Mouse (Mus musculus) inflammation-experienced regulatory T-cells, adult 6 months (primary cell): Measurements from ENCODE around the gene Aldh3b3. TPM values are rescaled to one million over a fixed set of nuclear protein-coding genes. Genes with fewer than 3 reads are reported as not detected.
A peak's percentile ranks its signal among the peaks of the same experiment; 100 is the strongest.

ENCODE experiments used
- ATAC-seq: one replicate; pipeline ENCODE4 v1.8.0; 2017
- polyA plus RNA-seq, 3 experiments: library from polyadenylated mRNA; unstranded; fragments of 100-300 nt; shearing (Covaris generic); gene quantifications; one replicate each; pipeline ENCODE4 v1.2.1; 2017

The Aldh3b3 gene
- polyA plus RNA-seq, result not detected

DNA sequence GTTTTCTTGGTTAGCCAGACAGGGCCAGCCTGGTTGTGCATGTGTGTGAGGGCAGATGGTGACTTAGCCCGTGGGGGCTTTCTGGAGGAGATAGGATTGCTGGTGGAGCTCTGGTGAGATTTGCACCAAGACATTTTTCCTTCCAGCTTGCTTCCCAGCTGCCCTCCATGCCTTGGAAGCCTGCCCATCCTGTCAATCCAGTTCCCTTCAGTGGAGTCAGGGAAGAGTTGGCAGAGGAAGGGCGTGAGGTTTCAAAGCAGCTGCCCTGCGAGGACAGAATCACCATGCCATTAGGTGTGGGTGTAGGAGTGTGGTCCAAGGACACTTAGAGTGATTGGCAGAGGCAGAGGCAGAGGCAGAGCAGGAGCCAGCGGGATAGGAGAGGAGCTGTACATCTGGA, at the start of gene Aldh3b3:
TSS of gene Aldh3b3 (plus strand) at position 176 of the 400 bp plus-strand sequence.
- ATAC-seq, result no peak

DNA sequence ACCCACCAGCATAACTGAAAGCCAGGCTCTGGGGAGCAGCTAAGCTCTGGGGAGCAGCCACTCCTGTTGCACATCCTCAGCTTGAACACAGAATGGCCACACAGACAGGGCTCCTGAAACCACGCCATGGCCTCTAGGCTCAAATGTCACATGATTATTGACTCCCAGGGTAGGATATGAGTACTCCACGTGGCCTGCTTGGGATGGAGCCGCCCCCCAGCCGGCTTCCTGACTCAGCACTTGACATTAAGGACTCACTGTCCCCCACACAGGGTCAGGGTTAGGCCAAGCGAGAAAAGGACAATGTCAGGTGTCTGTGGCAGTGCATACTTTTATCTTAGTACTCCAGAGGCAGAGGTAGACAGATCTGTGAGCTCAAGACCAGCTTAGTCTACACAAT, 48.2 kb upstream of the Aldh3b3 start:
- ATAC-seq, result no peak

DNA sequence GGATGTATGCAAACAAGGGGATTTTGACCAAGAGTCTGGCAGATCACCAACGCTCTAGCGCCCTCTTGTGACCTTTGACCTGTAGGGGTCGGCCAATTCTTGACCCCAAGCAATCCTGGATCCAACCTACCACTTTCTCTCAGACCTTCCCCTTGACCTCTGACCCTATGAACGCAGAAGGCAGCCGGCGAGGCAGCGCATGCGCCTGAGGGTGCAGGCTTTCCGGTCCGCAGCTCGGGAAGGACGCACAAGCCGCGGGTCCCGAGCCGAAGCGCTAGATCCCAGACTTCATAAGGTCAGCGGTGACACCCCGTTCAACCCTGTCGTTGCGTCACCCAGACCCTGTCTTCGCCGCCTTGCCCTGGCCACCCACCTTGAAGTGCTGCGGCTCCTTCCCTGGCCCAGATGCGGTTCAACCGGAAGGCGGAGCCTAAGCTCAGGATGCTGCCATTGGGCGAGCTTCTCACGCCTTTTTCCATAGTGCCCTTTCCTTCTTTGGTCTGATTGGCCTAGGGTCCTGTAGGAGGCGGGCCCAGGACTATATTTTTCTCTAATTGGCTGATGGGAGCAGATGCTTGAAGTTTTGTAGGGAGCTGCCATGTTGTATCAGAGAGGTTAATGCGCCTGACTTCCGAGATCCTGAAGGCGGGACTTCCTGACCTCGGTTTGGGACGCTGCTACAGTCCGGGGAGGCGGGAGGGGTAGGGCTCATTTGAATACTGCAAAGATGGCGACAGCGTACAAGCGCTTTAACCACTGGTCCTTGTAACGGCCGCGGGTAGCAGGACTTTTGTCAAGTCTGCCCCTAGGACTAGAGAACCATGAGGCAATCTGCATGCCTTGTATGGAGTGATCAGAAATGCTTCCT, 45.9 kb upstream of the Aldh3b3 start, which contains the start of gene Ndufs8:
TSS of gene Ndufs8 (minus strand) at position 438 of the 868 bp plus-strand sequence.
- peak; percentile 99 for ATAC-seq

DNA sequence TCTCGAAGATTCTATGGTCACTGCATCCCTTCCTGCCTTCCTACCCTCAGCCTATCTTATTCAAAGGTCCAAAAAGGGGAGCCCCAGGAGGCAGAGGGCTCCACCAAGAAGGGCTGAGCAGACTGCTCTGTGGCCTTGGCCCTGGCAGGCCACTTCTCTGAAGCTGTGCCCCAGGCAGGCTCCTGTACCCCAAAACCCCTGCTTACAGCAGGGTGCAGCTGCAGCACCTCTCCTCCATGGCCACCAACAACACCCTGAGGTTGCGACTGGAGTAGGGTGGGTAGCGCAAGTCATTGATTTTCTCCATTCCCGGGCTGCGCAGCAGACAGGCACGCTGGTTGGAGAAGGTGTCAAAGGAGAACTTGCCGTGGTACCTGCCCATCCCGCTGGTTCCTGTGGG, 44.8 kb upstream of the Aldh3b3 start:
- no peak for ATAC-seq

DNA sequence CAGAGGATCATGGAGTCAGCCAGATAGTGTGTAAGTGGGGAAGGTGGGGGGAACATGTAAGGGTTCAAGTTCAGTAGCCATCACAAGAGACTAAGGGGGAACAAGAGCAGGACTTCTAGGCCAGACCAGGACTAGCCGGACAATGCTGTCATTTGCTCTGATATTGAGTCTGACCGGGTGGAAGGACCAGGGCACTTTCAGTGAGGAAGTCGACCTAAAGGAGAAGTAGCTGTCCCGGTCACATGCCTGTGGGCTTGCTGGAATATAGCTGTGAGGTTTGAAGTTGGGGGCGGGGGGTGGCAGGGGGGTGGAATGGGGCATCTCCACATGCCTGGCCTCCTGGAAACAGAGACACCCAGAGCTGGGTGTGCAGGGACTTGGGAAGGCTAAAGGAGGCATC, 43.9 kb upstream of the Aldh3b3 start:
- ATAC-seq, result no peak

DNA sequence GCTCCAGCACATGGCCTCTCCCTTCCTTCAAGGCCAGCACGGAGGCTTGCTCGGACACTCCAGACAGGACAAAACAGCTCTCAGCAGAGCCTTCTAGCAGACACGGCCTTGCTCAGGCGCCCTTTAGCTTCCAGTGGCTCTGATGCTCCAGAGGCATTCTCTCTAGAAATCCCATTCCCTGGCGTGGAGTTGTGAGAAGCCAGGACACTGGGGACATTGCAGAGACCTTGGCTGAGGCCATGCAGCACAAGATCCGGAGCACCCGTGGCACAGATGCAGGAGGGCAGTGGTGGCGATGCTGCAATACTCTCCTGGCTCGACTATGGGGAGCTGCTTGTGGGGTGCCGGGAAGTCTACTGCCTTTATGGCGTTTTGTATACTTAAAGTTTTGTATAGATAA, 41.7 kb upstream of the Aldh3b3 start:
- no peak for ATAC-seq

DNA sequence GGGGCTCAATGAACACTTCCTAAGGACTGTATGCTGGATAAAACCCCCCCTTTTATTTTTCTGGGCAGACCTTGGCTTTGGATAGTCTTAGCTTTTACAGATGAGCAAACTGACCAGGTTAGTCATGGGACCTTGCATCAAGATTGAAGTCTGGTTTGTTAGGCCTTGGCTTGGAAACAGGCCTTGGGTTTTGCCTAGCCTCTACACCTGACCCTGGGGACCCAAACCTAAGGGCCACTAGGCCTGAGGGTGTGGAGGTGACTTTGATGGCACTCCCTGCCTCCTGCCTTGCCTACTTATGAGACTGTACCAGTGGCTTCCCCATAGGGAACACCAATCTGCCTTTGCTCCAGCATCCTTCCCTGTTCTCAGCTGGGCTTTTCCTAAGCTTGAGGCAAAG, 38.5 kb upstream of the Aldh3b3 start:
- ATAC-seq, result no peak

DNA sequence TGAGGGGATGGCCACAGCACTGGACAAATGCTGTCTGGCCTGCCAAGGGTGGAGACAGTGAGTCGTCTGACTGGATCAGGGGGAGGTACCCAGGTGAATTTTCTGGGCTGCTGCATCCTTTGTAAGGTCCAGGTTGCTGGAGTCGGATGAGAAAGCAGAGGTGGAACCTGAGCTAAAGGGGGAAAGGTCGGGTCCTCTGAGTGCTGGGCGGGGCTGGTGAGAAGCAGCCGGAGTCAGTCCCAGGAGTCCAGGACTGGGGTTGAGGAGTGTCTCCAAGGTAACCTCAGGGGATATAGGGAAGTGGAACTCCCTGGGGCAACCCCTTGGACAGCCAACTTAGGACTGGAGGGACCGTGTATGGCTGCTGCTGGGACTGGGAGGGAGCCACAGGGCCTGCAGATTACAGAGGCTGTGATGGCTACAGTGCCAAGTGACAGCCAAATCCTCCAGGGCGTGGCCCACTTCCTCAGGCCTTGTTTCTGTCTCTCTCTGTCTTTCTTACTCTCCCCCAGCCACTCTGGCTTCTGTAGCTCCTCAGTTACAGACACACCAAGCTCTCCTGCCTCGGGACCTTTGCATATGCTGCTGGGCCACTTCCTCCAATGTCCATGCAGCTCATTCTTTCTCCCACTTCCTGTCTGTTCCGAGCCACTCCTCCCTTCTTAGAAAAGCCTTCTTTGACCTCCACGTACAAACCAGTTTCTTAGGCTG, 35.6 kb upstream of the Aldh3b3 start:
- ATAC-seq, result no peak

DNA sequence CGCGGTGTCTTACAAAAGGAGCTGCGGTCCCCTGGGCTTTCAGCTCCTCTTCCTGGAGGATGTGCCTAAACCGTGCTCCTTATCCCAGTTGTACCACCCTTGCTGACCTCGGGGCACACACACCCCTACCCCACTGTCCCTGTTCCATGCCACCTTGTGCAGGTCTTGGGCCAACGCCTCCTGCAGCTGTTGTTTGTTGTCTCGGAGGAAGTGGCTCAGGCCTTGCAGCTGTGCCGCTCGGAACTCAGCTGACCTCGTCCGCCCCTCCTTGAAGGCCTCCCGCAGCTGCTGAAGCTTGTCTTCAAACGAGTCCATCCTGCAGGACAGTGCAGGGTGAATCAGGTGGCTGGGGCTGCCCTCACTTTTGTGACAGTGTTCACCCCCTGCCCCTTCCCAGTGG, 34.9 kb upstream of the Aldh3b3 start:
- no peak for ATAC-seq

DNA sequence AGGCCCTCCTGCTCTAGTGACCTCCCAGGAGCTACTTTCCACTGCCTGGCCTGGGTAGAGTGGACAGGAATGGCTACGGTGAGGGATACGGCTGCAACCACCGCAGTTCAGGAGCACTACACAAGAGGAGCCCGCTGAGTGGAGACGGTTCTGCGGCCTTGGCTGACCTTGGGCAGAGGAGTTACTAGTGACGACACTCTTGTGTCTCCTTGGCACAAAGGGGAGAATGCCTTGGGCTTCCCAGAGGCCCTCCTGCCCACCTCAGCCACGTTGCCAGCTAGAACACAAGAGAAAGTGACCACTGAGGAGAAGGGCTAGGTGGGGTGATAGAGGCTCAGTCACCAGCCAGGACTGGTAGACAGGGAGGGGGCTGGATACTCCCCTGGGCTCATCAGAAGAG, 34.3 kb upstream of the Aldh3b3 start:
- ATAC-seq, result no peak

DNA sequence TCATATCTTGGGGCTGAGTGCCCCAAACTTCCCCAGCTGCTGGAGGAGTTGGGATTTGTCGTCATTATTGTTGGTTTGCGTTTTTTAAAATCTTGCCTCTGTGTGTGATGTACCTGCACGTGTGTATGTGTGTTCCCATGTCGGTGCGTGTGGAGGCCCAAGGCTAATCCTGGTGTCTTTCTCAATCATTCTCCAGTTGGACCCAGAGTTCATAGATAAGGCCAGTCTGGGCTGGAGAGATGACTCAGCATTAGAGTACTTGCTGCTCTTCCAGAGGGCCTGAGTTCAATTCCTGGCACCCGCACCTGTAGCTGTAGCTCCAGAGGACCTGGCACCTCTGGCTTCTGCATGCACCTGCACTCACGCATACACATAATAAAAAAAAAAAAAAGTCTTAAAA, 33.6 kb upstream of the Aldh3b3 start:
- ATAC-seq, result no peak

DNA sequence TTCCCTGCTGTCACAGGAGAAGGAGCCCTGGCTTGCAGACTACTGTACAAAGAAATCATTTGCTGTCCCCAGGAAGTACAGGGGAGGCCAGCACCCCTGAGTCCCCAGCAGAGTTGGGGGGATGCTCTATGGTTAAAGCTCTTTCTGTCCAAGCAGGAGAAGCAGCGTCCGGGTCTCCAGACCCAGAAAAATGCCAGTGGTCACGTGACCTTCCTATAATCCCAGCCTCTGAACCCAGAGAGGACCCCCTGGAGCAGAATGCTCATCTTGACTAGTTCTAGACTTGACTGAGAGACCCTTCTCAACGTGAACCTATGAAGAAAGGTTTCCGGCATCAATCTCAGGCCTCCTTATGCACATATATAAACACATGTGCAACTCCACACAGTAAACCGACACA, 32.6 kb upstream of the Aldh3b3 start:
- no peak for ATAC-seq

DNA sequence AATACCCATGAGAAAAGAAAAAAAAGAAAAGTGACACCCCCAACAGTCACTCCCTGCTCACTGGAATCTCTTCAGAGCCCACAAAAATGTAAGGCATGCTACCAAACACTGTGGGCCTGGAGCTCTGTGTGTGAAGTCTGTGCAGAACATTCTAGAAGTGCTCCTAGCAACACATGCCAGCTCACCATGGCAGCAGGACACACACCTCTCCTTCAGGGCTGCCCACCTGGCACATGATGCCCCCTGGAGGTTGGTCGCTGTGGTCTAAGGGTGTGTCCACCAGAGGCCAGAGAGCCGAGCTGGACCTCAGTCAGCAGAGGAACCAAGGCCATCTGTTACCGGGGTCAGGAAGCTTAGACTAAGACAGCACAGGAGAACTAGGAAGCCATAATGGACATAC, 32.2 kb upstream of the Aldh3b3 start:
- no peak for ATAC-seq

DNA sequence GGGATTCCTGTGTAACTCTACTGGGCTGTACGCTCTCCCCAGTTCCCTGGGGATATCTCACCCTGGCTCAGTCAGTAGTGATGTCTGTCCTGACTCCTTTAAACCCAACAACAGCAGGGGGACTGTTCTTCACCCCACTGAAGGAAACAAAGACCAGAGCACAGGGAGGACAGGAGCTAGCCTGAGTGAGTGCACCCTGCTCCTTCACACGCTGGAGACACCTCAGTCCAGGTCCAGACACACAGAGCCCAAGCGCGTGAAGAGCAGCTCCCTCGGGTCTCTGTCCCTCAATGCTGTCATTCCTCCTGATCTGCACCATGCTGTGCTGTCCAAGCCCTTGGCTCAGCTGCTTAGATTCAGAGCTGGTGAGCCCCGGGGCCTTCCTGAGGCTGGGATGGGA, 31.8 kb upstream of the Aldh3b3 start:
- no peak for ATAC-seq

DNA sequence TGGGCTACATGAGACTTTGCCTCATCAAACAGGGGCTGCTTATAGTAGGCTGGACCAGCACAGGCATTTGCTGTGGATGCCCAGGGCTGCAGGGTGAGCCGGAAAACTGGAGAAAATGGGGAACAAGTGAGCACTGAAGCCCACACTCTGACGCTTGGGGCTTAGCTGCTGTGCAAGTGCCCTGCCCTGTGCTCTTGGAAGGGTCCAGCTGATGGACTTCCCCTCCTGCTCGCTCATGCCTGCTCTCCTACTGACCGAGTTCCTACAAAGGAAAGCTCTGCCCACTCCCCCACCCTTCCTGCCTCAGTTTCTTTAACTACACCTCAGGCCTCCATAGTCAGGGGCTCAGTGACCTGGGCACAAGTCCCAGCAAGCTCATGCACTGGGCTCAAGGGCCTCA, 30.5 kb upstream of the Aldh3b3 start:
- ATAC-seq, result no peak

DNA sequence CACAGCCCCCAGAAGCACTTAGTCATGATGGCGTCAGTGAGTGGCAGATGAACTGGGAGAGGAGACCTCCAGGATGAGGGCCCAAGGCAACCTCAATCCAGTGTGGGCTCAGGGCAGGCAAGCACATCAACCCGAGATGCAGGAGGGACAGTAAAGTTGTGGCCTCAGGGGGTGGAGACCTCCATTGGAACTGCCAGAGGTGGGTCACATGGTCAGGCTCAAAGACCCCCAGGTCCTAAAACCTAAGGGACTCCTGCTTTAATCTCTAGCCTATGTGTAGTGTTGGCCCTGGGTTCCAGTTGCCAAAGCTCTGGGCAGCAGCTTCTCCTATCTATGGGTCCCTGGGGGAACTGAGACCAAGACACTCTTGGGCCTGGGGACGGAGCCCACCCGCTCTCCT, 29.7 kb upstream of the Aldh3b3 start:
- no peak for ATAC-seq

DNA sequence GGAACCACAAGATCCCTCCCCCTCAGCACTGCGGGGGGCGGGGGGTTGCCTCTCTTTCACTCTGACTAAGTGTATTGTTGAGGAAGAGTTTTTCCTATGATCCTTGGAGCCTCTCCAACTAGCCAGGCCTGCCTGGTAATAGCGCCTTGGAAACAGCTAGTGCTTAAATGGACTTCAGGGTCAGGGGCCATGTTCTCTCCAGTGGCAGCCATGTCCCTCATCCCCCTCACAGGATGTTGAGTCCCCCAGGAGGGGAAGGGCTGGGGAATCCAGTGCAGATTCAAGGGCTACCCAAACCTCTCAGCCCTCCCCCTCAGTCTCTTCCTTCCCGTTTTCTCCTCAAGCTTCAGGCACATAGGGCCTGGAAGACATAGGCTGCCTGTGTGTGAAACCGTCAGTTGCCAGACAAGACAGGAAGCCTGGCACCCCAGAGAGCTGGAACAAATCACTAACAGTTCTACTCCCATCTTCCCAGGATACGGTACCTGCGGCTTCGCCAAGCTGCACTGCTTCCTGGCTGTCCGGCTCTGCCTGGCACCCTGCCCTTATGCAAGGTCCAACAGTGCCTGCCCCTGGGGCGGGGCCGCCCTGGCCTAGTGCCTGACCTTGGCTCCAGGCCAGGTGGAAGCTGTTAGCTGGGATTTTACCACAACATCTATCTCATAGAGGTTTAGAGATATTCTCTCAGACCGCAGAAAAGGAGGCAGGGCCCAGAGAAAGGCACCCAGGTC, 29.1 kb upstream of the Aldh3b3 start, which contains the start of gene Aldh3b1:
TSS of gene Aldh3b1 (minus strand) at position 598 of the 731 bp plus-strand sequence.
- no peak for ATAC-seq

DNA sequence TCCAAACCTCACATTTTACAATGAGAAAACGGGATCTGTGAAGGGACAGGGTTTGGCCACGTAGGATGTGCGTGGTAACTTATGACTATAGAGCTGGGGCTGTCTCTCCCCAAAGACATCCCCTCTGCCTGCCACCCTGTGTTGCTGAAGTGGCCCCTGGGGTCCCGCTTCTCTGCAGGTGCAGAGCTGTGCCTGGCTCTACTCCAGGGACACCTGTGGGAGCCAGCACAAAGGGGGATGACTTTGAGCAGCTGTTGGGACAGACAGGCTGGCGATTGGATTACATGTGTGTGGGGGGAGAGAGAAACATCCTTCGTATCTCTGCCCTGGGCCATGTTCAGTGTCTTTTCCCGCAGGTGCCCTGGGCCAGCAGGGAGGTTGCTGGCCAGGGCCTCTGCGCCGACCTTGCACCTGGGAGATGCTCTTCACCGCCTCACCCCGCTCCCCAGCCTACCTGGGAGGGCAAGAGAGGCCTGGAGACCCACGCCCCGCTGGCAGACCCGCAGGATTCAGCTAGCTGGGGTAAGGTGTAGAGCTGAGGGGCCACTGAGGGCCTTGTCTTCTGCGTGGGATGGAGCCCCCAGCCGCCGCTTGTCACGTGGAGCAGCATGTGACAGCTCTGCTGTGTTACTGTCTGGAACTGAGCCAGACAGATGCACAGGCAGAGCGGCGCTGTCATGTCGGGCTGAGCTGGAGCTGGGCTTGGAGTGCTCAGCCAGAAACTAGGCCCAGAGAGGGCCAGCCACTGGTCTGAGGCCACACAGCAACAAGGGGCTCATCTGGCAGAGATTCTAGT, 28.0 kb upstream of the Aldh3b3 start:
- no peak for ATAC-seq

DNA sequence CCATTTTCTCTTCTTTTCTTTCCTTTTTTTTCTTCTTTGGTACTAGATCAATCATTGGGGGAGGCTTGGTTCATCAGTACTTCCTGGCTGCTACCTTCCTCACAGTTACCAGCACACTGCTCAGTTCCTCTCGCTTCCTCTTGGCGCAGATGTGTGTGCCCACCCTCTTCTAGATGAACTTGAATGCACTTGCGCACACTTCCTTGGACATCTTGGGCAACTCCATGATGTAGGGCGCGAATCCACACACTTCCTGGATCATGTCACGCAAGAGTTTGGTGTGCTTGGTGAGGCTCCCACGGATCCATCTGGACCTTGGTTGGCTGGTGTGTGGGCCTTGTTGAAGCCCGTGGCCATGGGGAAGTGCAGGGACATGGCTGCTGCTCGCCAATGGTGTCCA, 26.7 kb upstream of the Aldh3b3 start:
- ATAC-seq, result no peak

DNA sequence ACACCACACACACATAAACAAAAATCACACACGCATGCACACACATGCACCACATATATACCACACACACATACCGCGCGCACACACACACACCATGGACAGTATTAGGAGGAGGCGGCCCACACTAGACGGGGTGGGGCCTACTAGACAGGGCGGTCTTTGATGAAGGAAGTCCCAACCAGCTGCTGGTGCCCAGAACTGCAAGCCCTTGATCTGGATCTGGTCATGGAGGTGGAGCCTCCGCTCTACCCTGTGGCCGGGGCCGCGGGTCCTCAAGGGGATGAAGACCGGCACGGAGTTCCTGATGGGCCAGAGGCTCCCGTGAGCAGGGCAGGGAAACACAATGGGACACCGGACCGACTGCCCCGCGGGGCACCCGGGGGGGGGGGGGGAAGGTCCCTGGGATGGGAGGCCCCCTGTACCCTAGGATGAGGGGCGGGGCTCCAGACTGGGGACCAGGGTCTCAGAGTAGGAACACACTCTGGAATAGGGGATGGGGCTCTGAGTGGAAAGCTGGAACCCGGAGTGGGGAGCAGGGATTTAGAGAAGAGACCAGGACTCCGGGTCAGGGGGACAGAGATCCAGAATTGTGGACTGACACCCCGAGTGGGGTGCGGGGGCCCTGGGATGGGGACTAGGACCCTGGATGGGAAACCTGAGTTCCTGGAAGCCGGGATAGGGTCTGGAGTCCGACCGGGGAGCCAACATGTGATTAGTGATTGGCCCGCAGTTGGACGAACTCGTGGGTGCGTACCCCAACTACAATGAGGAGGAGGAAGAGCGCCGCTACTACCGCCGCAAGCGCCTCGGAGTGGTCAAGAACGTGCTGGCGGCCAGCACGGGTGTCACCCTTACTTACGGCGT, 23.2 kb upstream of the Aldh3b3 start, which contains the start of gene Unc93b1:
TSS of gene Unc93b1 (plus strand) at position 155 of the 864 bp plus-strand sequence.
- ATAC-seq, result peak; percentile 93
